Mouse (Mus musculus) liver, postnatal 0 days (tissue): ENCODE results near the gene Hist1h2ac. TPM values are rescaled to one million over a fixed set of nuclear protein-coding genes. Genes with fewer than 3 reads are reported as not detected.
A peak's percentile ranks its signal among the peaks of the same experiment; 100 is the strongest.
"Not testable (repeated sequence)": the region's sequence is repeated elsewhere in the genome, so short reads cannot be mapped to it uniquely, and the experiment has no call there.

Experiments used
- ATAC-seq: fragments of 200-750 bp; cut with Nextera tagmentation; 2 replicates; pipeline ENCODE4 v1.8.0; 2017; ENCODE audit warnings: mild to moderate bottlenecking, moderate library complexity
- DNase-seq: peaks from one replicate; pipeline ENCODE4 v3.0.0-alpha.2; 2016
- H3K27ac ChIP-seq: fragments of 300-500 bp; sonication (generic); 2 replicates; pipeline ENCODE4 v1.5.1; 2014; ENCODE audit warnings: antibody characterized with exemption, moderate library complexity, mild to moderate bottlenecking, low read depth
- H3K27me3 ChIP-seq: fragments of 300-500 bp; sonication (generic); 2 replicates; pipeline ENCODE4 v1.6.1; 2014; ENCODE audit warnings: low read length, control low read depth, mixed read lengths; ENCODE audit not compliant: insufficient read depth
- H3K36me3 ChIP-seq: fragments of 300-500 bp; sonication (generic); replicated peaks from 2 replicates; pipeline ENCODE4 v1.6.1; 2014; ENCODE audit warnings: mild to moderate bottlenecking, control low read depth, low read length, moderate library complexity, mixed read lengths; ENCODE audit not compliant: insufficient read depth
- H3K4me1 ChIP-seq: fragments of 300-500 bp; sonication (generic); 2 replicates; pipeline ENCODE4 v1.6.1; 2014; ENCODE audit warnings: antibody characterized with exemption, mild to moderate bottlenecking, control low read depth; ENCODE audit not compliant: insufficient read depth
- H3K4me2 ChIP-seq: fragments of 300-500 bp; sonication (generic); 2 replicates; pipeline ENCODE4 v1.6.1; 2014; ENCODE audit warnings: low read depth, mild to moderate bottlenecking, low read length, moderate library complexity, mixed read lengths
- H3K4me3 ChIP-seq: fragments of 300-500 bp; sonication (generic); 2 replicates; pipeline ENCODE4 v1.5.1; 2014; ENCODE audit warnings: low read depth, low read length
- H3K9ac ChIP-seq: fragments of 300-500 bp; sonication (generic); replicated peaks from 2 replicates; pipeline ENCODE4 v1.6.1; 2014; ENCODE audit warnings: mild to moderate bottlenecking, moderate library complexity
- H3K9me3 ChIP-seq: fragments of 300-500 bp; sonication (generic); 2 replicates; pipeline ENCODE4 v1.6.1; 2016; ENCODE audit warnings: mild to moderate bottlenecking, control low read depth, low read length, mixed read lengths
- CTCF ChIP-seq: sonication (generic); IDR thresholded peaks from 2 replicates; pipeline ENCODE4 v1.5.1; 2016; ENCODE audit warnings: antibody characterized with exemption, low read depth
- EP300 ChIP-seq: IDR thresholded peaks from 2 replicates; pipeline ENCODE4 v1.6.1; 2016; ENCODE audit warnings: antibody characterized with exemption, low read depth, mild to moderate bottlenecking
- WGBS: fragments of 180-500 bp; shearing (Covaris S2); extraction: QIAGEN DNeasy Blood & Tissue Kit; methylation state at CpG from one replicate; pipeline ENCODE4 v1.1.7; 2014; ENCODE audit not compliant: insufficient replicate concordance; 5-methylcytosine and 5-hydroxymethylcytosine counted together
- polyA plus RNA-seq: library from polyadenylated mRNA; unstranded; fragments of >200 nt; fragmentation: Nextera tagmentation; extraction: Ambion mirVana; gene quantifications from 2 replicates; pipeline ENCODE4 v1.2.1, GENCODE M21; 2015

Gene Hist1h2ac
- polyA plus RNA-seq, 1 experiment from 2014 or later = 0.88 TPM

DNA sequence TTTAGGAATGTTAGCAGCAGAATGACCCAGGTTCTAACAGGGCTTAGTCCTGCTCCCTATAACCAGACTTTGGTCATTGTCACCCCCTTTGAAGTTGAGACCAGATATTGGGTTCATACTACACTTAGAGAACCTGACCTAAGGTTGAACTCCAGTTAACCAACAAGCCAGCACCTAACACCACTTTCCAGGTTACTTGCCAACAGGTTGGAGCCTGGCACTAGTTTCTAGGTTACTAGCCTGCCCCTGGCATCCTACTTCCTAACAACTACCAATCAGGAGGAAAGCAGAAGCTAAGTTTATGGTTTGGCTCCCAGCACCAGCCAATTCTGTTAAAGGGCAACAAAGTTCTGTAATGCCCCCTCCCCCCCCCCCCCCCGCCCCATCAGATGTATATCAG lies 41.5 kb upstream of the Hist1h2ac start:
- DNase-seq = peak; percentile 6
- no peak for ATAC-seq
- WGBS = 56% methylated on average over 1 of the region's 1 CpGs
- H3K9ac ChIP-seq = no peak overlapping the region
- H3K27me3 ChIP-seq = no peaks in the 10 kb centered on the region
- no peak overlapping the region for H3K4me2 ChIP-seq
- no peaks in the 10 kb centered on the region for H3K9me3 ChIP-seq
- H3K4me3 ChIP-seq = no peak overlapping the region
- H3K4me1 ChIP-seq = peaks cover 12% of the 10 kb centered on the region
- TF ChIP-seq CTCF (no peak), EP300 (no peak)
- H3K27ac ChIP-seq = no peak overlapping the region
- H3K36me3 ChIP-seq = no peaks in the 10 kb centered on the region

DNA sequence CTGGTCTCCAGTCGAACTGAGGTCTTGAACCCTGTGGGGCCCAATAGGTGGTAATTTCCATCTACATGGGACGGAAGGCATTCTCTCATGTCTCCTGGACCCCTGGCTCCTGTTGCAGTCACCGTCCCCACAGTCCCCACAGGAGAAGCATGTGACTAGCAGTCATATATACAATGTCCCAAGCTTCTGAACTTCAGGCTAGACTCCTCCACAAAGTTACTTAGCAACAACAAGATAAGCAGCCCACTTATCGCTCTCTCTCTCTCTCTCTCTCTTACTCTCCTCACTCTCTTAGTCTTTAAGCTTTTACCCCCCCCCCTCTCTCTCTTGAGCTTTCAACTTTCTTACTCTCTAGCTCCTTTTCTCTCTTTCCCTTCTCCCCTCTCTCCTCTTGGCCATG lies 40.5 kb upstream of the Hist1h2ac start:
- Histone ChIP-seq H3K9ac (no peak overlapping the region), H3K27me3 (no peaks in the 10 kb centered on the region), H3K4me2 (no peak overlapping the region), H3K9me3 (no peaks in the 10 kb centered on the region), H3K4me3 (no peak overlapping the region), H3K36me3 (no peaks in the 10 kb centered on the region), H3K27ac (no peak overlapping the region), H3K4me1 (peaks cover 9% of the 10 kb centered on the region)
- ATAC-seq (no peak), DNase-seq (peak; percentile 8)
- no peak for TF ChIP-seq CTCF
- 73% methylated on average over 4 of the region's 4 CpGs for WGBS

DNA sequence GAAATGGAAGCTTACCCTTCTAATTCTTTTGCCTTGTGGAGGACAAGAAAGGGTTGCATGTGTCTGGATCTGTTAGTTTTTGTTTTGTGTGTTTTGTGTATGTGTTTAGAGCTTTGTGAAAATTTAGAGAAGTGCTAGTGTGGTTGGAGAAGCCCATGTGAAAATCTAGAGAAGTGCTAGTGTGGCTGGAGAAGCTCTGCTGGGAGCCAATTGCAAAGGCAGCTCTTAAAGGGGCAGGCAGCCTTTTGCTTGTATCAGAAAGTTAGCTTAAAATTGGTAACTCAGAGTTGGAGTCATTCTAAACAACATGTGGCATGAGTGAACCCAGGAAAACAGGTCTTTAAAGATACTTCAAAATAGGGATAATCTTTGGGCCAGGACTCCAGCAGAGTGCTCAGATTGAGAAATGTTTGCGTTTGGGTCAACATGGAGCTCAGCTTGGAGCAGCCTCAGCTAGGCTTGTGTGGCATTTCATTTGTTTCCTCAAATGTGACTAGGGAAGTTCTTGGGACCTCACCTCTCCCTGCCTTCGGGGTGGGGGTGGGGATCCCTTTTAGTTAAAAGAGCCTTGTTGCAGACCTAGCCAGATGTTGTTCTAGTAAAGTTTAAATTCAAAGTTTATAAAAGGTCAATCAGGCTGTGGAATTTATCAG lies 34.0 kb upstream of the Hist1h2ac start:
- H3K4me2 ChIP-seq, H3K4me3 ChIP-seq, ATAC-seq, H3K36me3 ChIP-seq, H3K9me3 ChIP-seq, H3K4me1 ChIP-seq, H3K27me3 ChIP-seq: not testable (repeated sequence)
- 0 out of 2 replicates have a peak overlapping the region, but pooled peaks have one; percentile 11 for H3K9ac ChIP-seq
- 11% methylated on average over 2 of the region's 2 CpGs for WGBS
- DNase-seq = peak; percentile 14
- H3K27ac ChIP-seq = peak overlapping the region; percentile 70; the same call in 1 of the 2 replicates

DNA sequence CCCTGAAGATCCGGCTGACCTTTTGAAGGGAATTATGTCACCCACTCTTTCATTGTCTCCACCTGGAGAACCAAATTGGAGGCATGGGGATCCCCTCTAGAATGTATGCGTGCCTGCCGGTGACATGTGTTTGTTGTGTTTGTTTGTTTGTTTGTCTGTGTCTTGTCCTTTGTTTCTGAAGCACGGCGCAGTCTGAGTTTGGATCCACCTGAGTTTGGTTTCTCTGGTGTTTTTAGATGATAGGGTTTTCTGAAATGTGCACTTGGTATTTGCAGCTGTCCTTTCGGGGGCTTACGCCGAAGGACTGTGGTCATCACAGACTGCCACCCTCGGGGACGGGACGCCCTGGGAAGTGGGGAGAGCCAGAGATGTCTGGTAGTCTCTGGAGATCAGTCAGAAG lies 33.4 kb upstream of the Hist1h2ac start:
- Histone ChIP-seq H3K9ac (0 out of 2 replicates have a peak overlapping the region, but pooled peaks have one; percentile 11), H3K27ac (peak overlapping the region; percentile 70; the same call in 1 of the 2 replicates), H3K27me3 (no peaks in the 10 kb centered on the region), H3K9me3 (no peaks in the 10 kb centered on the region), H3K4me1 (0 out of 2 replicates have a peak, but pooled peaks cover 3% of the 10 kb centered on the region), H3K4me2 (no peak overlapping the region), H3K36me3 (no peaks in the 10 kb centered on the region), H3K4me3 (no peak overlapping the region)
- peak; percentile 11 for DNase-seq
- TF ChIP-seq CTCF = no peak
- TF ChIP-seq EP300 = no peak
- no peak for ATAC-seq
- 48% methylated on average over 11 of the region's 11 CpGs for WGBS

DNA sequence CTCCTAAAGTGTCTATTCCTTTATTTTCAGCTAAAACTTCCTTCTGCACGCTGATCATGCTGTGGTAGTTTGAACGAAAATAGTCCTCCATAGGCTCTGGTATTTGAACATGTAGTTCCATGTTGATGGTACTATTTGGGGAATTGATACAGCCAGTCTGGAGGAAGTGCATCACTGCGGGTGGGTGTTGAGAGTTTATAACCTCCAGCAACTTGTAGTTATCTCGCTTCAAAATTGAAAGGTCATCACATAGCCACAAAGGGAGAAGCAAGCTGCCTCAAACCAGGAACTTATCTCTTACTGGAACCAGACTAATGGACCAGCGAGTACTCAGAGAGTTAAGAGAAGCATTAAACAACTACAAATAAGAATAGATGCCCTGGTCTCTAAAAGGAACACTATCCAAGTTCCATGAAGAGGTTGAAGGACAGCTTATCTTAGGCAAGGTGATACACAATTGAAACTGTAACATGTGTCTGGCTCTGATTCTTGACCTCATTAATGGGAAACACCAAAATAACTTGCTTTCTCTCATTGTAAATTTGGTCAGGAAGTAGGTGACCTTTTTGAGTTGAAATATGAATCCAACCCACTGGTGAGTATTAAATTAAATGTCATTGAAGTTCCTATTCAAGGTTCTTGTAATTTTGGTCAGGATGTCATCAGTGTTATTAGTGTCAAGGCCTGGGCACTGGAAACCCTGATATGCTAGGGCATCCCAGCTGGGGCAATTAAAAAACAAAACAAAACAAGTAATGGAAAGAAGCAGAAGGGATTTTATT lies 32.7 kb upstream of the Hist1h2ac start:
- WGBS = 51% methylated on average over 5 of the region's 5 CpGs

DNA sequence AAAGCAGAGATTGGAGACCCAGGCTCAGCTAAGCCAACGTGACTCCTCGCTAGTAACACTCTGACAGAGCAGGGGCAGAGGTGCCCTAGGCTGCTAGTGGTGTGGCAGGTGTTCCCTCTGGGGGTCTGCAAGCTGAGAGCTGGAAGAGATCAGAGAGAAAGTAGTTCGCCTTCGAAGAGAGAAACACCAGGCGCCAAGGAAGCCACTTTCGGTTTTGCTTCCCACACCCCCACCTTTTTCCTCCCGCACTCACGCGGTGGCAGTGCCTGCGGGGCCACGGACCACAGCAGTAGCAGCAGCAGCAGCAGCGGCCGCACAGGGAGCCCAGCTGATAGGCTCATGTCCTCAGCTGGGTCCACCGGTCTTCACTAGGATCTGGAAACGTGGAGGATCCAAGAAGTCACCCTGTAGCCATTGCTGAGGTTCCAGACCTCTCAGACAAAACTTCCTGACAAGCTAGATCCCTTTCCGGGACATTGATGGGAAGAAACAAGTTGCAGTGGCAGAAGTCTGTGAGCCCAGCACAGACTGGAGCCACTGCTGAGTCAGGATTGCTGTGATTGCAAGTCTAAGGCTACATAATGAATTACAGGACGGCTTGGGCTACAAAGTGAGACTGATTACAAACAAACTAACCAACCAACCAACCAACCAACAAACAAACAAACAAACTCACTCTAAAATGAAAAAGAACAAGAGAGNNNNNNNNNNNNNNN lies 26.8 kb upstream of the Hist1h2ac start, which contains the start of gene Hfe:
Gene Hfe, minus strand, starts transcription at position 481 of the 716 bp plus-strand sequence.
- Histone ChIP-seq H3K4me1 (peaks cover 14% of the 10 kb centered on the region; the same call in 1 of the 2 replicates), H3K27me3 (no peaks in the 10 kb centered on the region), H3K27ac (peak within 1 kb of the TSS; percentile 93), H3K4me3 (peak within 1 kb of the TSS; percentile 51), H3K4me2 (peak within 1 kb of the TSS; percentile 74), H3K9ac (peak within 1 kb of the TSS; percentile 74), H3K9me3 (no peaks in the 10 kb centered on the region), H3K36me3 (no peaks in the 10 kb centered on the region)
- DNase-seq (peak; percentile 76), ATAC-seq (peak; percentile 77)
- 2% methylated on average over 15 of the region's 17 CpGs for WGBS
- TF ChIP-seq CTCF (no peak), EP300 (no peak)

More for the DNA sequence above, 32.7 kb upstream of the Hist1h2ac start:
- peak; percentile 10 for DNase-seq
- TF ChIP-seq CTCF (no peak), EP300 (no peak)
- Histone ChIP-seq H3K4me2 (no peak overlapping the region), H3K4me3 (no peak overlapping the region), H3K9me3 (no peaks in the 10 kb centered on the region), H3K4me1 (0 out of 2 replicates have a peak, but pooled peaks cover 5% of the 10 kb centered on the region), H3K36me3 (no peaks in the 10 kb centered on the region), H3K27me3 (no peaks in the 10 kb centered on the region), H3K27ac (no peak overlapping the region), H3K9ac (no peak overlapping the region)
- ATAC-seq = peak; percentile 23; the same call in 1 of the 2 replicates
